Mouse (Mus musculus) stomach, postnatal 0 days (tissue): Measurements from ENCODE around the gene Gpalpp1. TPM values are rescaled to one million over a fixed set of nuclear protein-coding genes. Genes with fewer than 3 reads are reported as not detected.

Source experiments
- ATAC-seq: fragments of 200-750 bp; cut with Nextera tagmentation; 2 replicates; pipeline ENCODE4 v1.8.0; 2017; ENCODE audit not compliant: low FRiP score, low TSS enrichment
- DNase-seq: peaks from one replicate; pipeline ENCODE4 v3.0.0-alpha.2; 2016; ENCODE audit warnings: low spot score
- H3K27ac ChIP-seq: fragments of 300-500 bp; sonication (generic); replicated peaks from 2 replicates; pipeline ENCODE4 v1.5.1; 2014; ENCODE audit warnings: mild to moderate bottlenecking, control low read depth
- H3K27me3 ChIP-seq: fragments of 300-500 bp; sonication (generic); 2 replicates; pipeline ENCODE4 v1.6.1; 2014; ENCODE audit warnings: low read length; ENCODE audit not compliant: control insufficient read depth, insufficient read depth
- H3K36me3 ChIP-seq: fragments of 300-500 bp; sonication (generic); 2 replicates; pipeline ENCODE4 v1.6.1; 2014; ENCODE audit warnings: low read length, mixed read lengths; ENCODE audit not compliant: control insufficient read depth, insufficient read depth
- H3K4me1 ChIP-seq: fragments of 300-500 bp; sonication (generic); replicated peaks from 2 replicates; pipeline ENCODE4 v1.6.1; 2014; ENCODE audit warnings: antibody characterized with exemption; ENCODE audit not compliant: control insufficient read depth, insufficient read depth
- H3K4me2 ChIP-seq: fragments of 300-500 bp; sonication (generic); replicated peaks from 2 replicates; pipeline ENCODE4 v1.6.1; 2014; ENCODE audit warnings: low read depth, mild to moderate bottlenecking, control low read depth, moderate library complexity
- H3K4me3 ChIP-seq: fragments of 300-500 bp; sonication (generic); 2 replicates; pipeline ENCODE4 v1.5.1; 2014; ENCODE audit warnings: low read depth, low read length, control low read depth
- H3K9ac ChIP-seq: fragments of 300-500 bp; sonication (generic); 2 replicates; pipeline ENCODE4 v1.6.1; 2014; ENCODE audit warnings: mild to moderate bottlenecking, low read length, control low read depth, mixed read lengths
- H3K9me3 ChIP-seq: fragments of 300-500 bp; sonication (generic); 2 replicates; pipeline ENCODE4 v1.6.1; 2016; ENCODE audit warnings: low read length; ENCODE audit not compliant: control insufficient read depth
- CTCF ChIP-seq: IDR thresholded peaks from 2 replicates; pipeline ENCODE4 v1.5.1; 2016; ENCODE audit warnings: antibody characterized with exemption, low read depth, mild to moderate bottlenecking, moderate library complexity
- EP300 ChIP-seq: optimal IDR thresholded peaks from 2 replicates; pipeline ENCODE3; 2016; ENCODE audit warnings: antibody characterized with exemption
- WGBS: fragments of 180-500 bp; shearing (Covaris S2); extraction: QIAGEN DNeasy Blood & Tissue Kit; methylation state at CpG from one replicate; pipeline ENCODE4 v1.1.7; 2014; 5-methylcytosine and 5-hydroxymethylcytosine counted together
- polyA plus RNA-seq: library from polyadenylated mRNA; unstranded; fragments of >200 nt; fragmentation: Nextera tagmentation; extraction: Ambion mirVana; gene quantifications from 2 replicates; pipeline ENCODE4 v1.2.1, GENCODE M21; 2015

Gpalpp1 gene
- polyA plus RNA-seq = 6.3 and 6.4 TPM in 2 replicates

DNA sequence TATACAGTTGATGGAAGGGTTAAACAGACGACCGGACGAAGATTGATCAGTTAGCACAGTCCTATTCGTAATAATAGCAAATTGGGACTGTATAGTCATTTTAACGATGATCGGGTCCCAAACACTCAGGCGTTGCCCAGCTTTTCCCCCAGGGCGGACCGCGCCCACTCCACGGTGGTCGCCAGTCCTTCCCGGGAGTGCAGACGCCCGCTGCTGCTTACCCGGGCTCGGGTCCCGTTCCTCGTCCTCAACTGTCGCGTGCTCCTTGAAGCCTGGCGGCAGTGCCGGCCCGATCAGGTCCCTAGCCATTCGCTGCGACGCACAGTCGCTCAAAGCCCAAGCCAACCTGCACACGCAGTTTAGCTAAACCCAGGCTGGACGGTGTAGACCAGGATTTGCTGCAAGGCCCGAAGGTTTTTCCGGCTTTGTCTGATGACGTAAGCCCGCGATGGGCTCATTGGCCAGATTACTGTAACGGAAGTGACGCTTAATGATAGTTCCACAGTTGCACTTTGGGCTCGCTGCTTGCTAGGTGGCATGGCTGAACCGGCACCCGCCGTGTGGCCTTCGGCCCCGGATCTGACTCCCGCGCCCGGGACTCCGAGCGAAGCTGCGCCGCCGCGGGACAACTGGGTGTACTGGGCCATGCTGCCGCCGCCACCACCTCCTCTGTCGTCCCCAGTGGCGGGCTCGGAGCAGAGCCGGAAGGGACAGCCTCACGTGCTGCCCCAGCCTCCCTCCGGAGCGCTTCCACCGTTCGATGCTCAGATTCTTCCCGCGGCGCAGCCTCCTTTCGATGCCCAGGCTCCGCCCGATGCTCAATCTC lies at the start of gene Gpalpp1, which contains the start of gene Nufip1:
Gene Gpalpp1 (minus strand): TSS at position 365 of the 826 bp plus-strand sequence.
Gene Nufip1 (plus strand): TSS at position 496 of the 826 bp plus-strand sequence.
- peak; percentile 99 for ATAC-seq
- no peak for TF ChIP-seq EP300

GRCm38 (mm10) chr14:76158192-76158785 lies 47.7 kb upstream of the Gpalpp1 start:
- no peaks in the 10 kb centered on the region for H3K9me3 ChIP-seq
- no peaks in the 10 kb centered on the region for H3K4me1 ChIP-seq
- H3K4me2 ChIP-seq = no peak overlapping the region
- H3K27ac ChIP-seq = no peak overlapping the region
- no peak for ATAC-seq
- H3K27me3 ChIP-seq = no peaks in the 10 kb centered on the region
- H3K4me3 ChIP-seq = no peak overlapping the region
- WGBS = 57% methylated on average over 5 of the region's 5 CpGs
- DNase-seq = no peak
- TF ChIP-seq CTCF (no peak), EP300 (no peak)
- no peaks in the 10 kb centered on the region for H3K36me3 ChIP-seq
- H3K9ac ChIP-seq = no peak overlapping the region

More for the DNA sequence above, at the start of gene Gpalpp1, which contains the start of gene Nufip1:
- peak within 1 kb of the TSS; percentile 83 for H3K4me2 ChIP-seq
- H3K27me3 ChIP-seq = no peaks in the 10 kb centered on the region
- no peaks in the 10 kb centered on the region for H3K9me3 ChIP-seq
- 0% methylated on average over 68 of the region's 69 CpGs for WGBS
- peaks cover 2% of the 10 kb centered on the region; the same call in 1 of the 2 replicates for H3K36me3 ChIP-seq
- no peaks in the 10 kb centered on the region for H3K4me1 ChIP-seq
- peak; percentile 95 for DNase-seq
- H3K9ac ChIP-seq = peak within 1 kb of the TSS; percentile 82
- H3K27ac ChIP-seq = peak within 1 kb of the TSS; percentile 84
- H3K4me3 ChIP-seq = peak within 1 kb of the TSS; percentile 93

DNA sequence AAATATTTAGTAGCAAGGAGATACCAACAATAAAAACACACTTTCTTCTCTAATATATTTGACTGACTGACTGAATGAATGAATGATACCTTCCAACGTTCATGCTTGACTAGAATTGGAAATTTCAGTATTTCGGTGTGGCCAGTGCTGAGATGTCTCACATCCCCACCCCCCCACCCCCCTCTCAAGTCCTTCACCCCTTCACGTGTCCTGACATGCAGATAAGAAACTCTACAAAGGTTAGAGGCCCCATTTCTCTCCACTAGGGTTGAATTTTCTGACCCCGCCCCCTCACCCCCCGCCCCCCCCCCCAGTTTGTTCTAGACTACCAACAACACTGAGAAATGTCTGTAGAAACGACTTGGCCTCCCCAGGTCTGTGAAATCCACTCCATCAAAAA lies 43.3 kb upstream of the Gpalpp1 start:
- Histone ChIP-seq H3K27ac (no peak overlapping the region), H3K4me2 (no peak overlapping the region), H3K4me1 (peaks cover 8% of the 10 kb centered on the region; the same call in 1 of the 2 replicates), H3K9me3 (no peaks in the 10 kb centered on the region), H3K36me3 (no peaks in the 10 kb centered on the region), H3K27me3 (no peaks in the 10 kb centered on the region), H3K9ac (no peak overlapping the region), H3K4me3 (no peak overlapping the region)
- ATAC-seq (no peak), DNase-seq (no peak)
- no peak for TF ChIP-seq CTCF
- TF ChIP-seq EP300 = no peak
- 29% methylated on average over 6 of the region's 6 CpGs for WGBS

- Histone ChIP-seq H3K4me1 (peaks cover 8% of the 10 kb centered on the region; the same call in 1 of the 2 replicates), H3K27me3 (no peaks in the 10 kb centered on the region), H3K9ac (no peak overlapping the region), H3K4me2 (peak overlapping the region; percentile 68), H3K9me3 (no peaks in the 10 kb centered on the region), H3K36me3 (no peaks in the 10 kb centered on the region), H3K27ac (peak overlapping the region; percentile 61), H3K4me3 (peak overlapping the region; percentile 80)
- no peak for ATAC-seq
- WGBS = 15% methylated on average over 24 of the region's 24 CpGs
- no peak for TF ChIP-seq EP300
- 0 out of 2 replicates have a peak, but pooled peaks have one; percentile 5 for TF ChIP-seq CTCF
- peak; percentile 30 for DNase-seq
Observed at GRCm38 (mm10) chr14:76153003-76153675, 42.6 kb upstream of the Gpalpp1 start.

DNA sequence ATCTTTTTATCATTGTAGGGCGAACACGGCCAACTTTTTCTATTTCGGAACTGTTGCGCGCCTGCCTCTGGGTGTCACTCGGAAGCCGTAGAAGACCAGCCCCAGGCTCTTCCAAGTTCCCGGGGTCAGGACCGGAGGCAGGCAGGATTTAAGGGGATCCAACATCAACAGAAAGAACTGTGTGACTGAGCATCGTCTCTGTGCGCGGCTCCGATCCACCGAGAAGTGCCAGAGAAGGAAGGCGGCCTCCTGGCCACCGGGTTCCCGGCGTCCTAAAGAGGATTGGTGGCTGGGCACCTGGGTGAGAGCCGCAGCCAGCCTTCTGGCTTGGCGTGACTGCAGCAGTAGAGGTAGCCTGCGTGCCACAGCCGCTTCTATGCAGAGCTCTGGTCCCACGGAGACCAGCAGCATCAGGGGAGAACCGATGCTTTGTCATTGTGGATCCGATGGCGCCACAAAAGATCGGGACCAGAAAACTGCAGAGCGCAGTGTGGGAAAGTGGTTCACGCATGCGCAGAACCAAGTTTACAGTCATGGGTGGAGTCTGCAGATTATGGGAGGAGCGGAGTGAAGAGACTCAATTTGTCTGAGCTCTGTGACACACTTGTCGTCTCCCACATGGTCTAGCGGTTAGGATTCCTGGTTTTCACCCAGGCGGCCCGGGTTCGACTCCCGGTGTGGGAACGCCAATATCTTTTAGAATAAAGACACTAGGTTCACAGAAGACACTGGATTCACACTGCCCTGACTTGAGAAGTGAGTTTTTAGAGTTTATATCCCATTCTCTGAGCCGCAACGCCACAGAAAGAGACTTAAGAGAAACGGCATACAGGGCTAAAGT lies 41.8 kb upstream of the Gpalpp1 start:
- H3K27me3 ChIP-seq = no peaks in the 10 kb centered on the region
- DNase-seq = peak; percentile 93
- H3K9me3 ChIP-seq = no peaks in the 10 kb centered on the region
- ATAC-seq = peak; percentile 80
- WGBS = under 1% methylated on average over 41 of the region's 41 CpGs
- H3K9ac ChIP-seq = peak overlapping the region; percentile 92
- H3K27ac ChIP-seq = peak overlapping the region; percentile 100
- H3K4me1 ChIP-seq = peaks cover 8% of the 10 kb centered on the region; the same call in 1 of the 2 replicates
- peak overlapping the region; percentile 80 for H3K4me3 ChIP-seq
- H3K4me2 ChIP-seq = peak overlapping the region; percentile 68
- TF ChIP-seq EP300 (peak; percentile 17), CTCF (peak; percentile 78)
- H3K36me3 ChIP-seq = no peaks in the 10 kb centered on the region
